Mouse (Mus musculus) central nervous system, embryonic 18 days (tissue): ENCODE data around the gene C1d. TPM values are rescaled to one million over a fixed set of nuclear protein-coding genes. Genes with fewer than 3 reads are reported as not detected.

Experiments
- polyA plus RNA-seq: library from polyadenylated mRNA; depleted of rRNA; stranded (reverse); fragments of >200 nt; gene quantifications from 2 replicates; pipeline ENCODE4 v1.2.3, GENCODE M21; 2012; rRNA removed

Gene C1d
- polyA plus RNA-seq, result 96.4 and 101 TPM in 2 replicates

GRCm38 (mm10) chr11:17257443-17257842 is at the start of gene C1d:
TSS of gene C1d (plus strand) at chr11:17257579.

GRCm38 (mm10) chr11:17211258-17212140 is 45.9 kb upstream of the C1d start, which contains the start of gene Pno1:
TSS of gene Pno1 (minus strand) at chr11:17211568.

Other genes starting within 250 kb of the C1d start
- 219 and 220 TPM in 2 replicates for gene Cnrip1, start 206.0 kb upstream of the C1d start, polyA plus RNA-seq
- gene Plek, start 205.2 kb upstream of the C1d start, polyA plus RNA-seq, result 4.1 and 4.4 TPM in 2 replicates
- 154 TPM in 2 replicates for gene Ppp3r1, start 98.3 kb upstream of the C1d start, polyA plus RNA-seq
- 9.3 and 10.4 TPM in 2 replicates for gene Wdr92, start 75.5 kb upstream of the C1d start, polyA plus RNA-seq
- 14.0 and 14.7 TPM in 2 replicates for gene Pno1, start 46.0 kb upstream of the C1d start, polyA plus RNA-seq